In the genomic region with DNA sequence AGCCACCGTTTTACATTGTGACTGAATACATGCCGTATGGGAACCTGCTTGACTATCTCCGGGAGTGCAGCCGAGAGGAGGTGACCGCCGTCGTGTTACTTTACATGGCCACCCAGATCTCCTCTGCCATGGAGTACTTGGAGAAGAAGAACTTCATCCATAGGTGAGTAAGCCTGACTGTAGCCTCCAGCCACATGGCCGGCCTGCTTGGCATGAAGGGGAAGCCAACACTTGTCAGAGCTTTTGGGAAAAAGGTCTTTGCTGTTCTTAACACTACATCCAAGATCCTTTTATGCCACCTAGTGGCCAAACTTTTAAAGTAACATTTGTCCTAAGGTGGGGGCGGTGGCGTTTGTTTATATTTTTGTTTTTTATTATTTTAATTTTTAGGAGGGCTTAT, we compare ENCODE assay signal across 8 mouse cellular contexts. TPM values are rescaled to one million over a fixed set of nuclear protein-coding genes. Genes with fewer than 3 reads are reported as not detected.
DNase-seq lines count a peak whose midpoint lies in the region; ATAC-seq and TF ChIP-seq lines count a peak whose summit lies in the region.

No protein-coding gene starts in this region.

- no peak overlapping the region for H3K27ac ChIP-seq in cerebellum, adult 2 months (ENCODE audit: insufficient read depth, low read length)

- no peaks in the 10 kb centered on the region; the same call in 1 of the 2 replicates for H3K4me1 ChIP-seq in cerebellum, adult 2 months (ENCODE audit: control insufficient read depth, insufficient read depth, low read length)

- peak; percentile 48 for ATAC-seq in granulocyte monocyte progenitor cell, adult 5-6 weeks (replicated peaks; ENCODE audit: poor library complexity, severe bottlenecking)

- intact Hi-C loops in left cerebral cortex, postnatal 4 days (cut with DNase I), result loop anchor here (5.0 kb wide), 1 partner anchor 76 kb away; a partner anchor contains a TSS

- WGBS in cerebellum, adult 2 months, result 70% methylated on average over 10 of the region's 10 CpGs

- no peak for TF ChIP-seq POLR2A in cerebellum, adult 2 months (IDR thresholded peaks at IDR 0.05; ENCODE audit: borderline replicate concordance, insufficient read depth, low read length)

- peak; percentile 47; the same call in 1 of the 2 replicates for TF ChIP-seq CTCF in cerebellum, adult 2 months (IDR thresholded peaks at IDR 0.05; ENCODE audit: borderline replicate concordance, insufficient read depth, low read depth, low read length)

- DNase-seq in cerebellum, adult 2 months, result peak; percentile 54 to 67
- no peak for DNase-seq in cerebellum, adult 11 months
- peak; percentile 33 for DNase-seq in ovary, postnatal 14 days (ENCODE audit: low spot score)
- no peak for DNase-seq in ovary, postnatal 10 days (ENCODE audit: low spot score)
- peak; percentile 20 for DNase-seq in left cerebral cortex, postnatal 4 days
- DNase-seq in skeletal muscle tissue, adult 2 months (ENCODE audit: low read depth, low spot score), result peak; percentile 36
- DNase-seq in spleen, postnatal 4 days (ENCODE audit: low spot score in 2 of 2), result no peak

- H3K4me3 ChIP-seq in cerebellum, adult 2 months (replicated peaks; ENCODE audit: insufficient read depth, low read depth, low read length), result no peak overlapping the region

- H3K27me3 ChIP-seq in cerebellum, adult 2 months (ENCODE audit: control insufficient read depth, insufficient read depth, low read length), result no peaks in the 10 kb centered on the region

RNA-seq across cellular contexts. Expression of a gene that starts 41.1 kb away (rescaled TPM):
- 6.1 and 6.5 TPM in 2 replicates for polyA plus RNA-seq in cerebellum, adult 2 months (2012; rRNA removed)
- 35.6 and 40.0 TPM in 2 replicates for total RNA-seq in granulocyte monocyte progenitor cell, adult 5-6 weeks (2014; fragmentation: Nextera tagmentation)
- total RNA-seq in granulocyte monocyte progenitor cell, adult 5-6 weeks (2017), result 33.5 and 33.6 TPM in 2 replicates
- total RNA-seq in left cerebral cortex, postnatal 4 days (2021), result 1 to 10 TPM; 3.4 to 4.4 TPM

Comparison
In these comparisons a context has a peak if more than half of its experiments do, and no peak if none do; other contexts are left out.
1. DNase-seq: peak in cerebellum, adult 2 months (2 of 2), ovary, postnatal 14 days (single experiment), left cerebral cortex, postnatal 4 days (single experiment) and skeletal muscle tissue, adult 2 months (single experiment); none in cerebellum, adult 11 months (single experiment), ovary, postnatal 10 days (single experiment) and spleen, postnatal 4 days (0 of 2).
2. RNA of a gene that starts 41.1 kb away (total RNA-seq): 33.5 to 40.0 TPM in granulocyte monocyte progenitor cell, adult 5-6 weeks; 3.4 to 4.4 TPM in left cerebral cortex, postnatal 4 days; every median in the first group is over 4 times any median in the second.